Mouse (Mus musculus) CH12.LX (cell line): ENCODE data around the gene Gm8797. TPM values are rescaled to one million over a fixed set of nuclear protein-coding genes. Genes with fewer than 3 reads are reported as not detected.

Experiments
- DNase-seq: peaks from one replicate; pipeline ENCODE4 v3.0.0-alpha.2; 2013; ENCODE audit errors: extremely low read depth
- H3K27ac ChIP-seq: 2 replicates; pipeline ENCODE4 v1.5.1; 2012; ENCODE audit warnings: low read depth, mild to moderate bottlenecking, control low read depth, moderate library complexity; ENCODE audit not compliant: insufficient read depth
- H3K27me3 ChIP-seq: replicated peaks from 2 replicates; pipeline ENCODE3; 2012; ENCODE audit warnings: inconsistent platforms
- H3K36me3 ChIP-seq, 2 experiments: replicated peaks in 1 of 2; 2 replicates each; pipeline versions ENCODE3 to v1.6.1; 2012; ENCODE audit warnings: inconsistent platforms in 1 of 2, low read length in 1 of 2, mild to moderate bottlenecking in 1 of 2, mixed read lengths in 1 of 2, moderate library complexity in 1 of 2; ENCODE audit not compliant: control insufficient read depth in 1 of 2, insufficient read depth in 1 of 2
- H3K4me1 ChIP-seq, 2 experiments: 2 replicates each; pipeline ENCODE4 v1.6.1; 2012; ENCODE audit warnings: inconsistent platforms in 1 of 2, moderate library complexity in 1 of 2; ENCODE audit not compliant: insufficient read depth in 2 of 2, control insufficient read depth in 1 of 2
- H3K4me2 ChIP-seq: 2 replicates; pipeline ENCODE4 v1.6.1; 2012; ENCODE audit warnings: low read depth, mild to moderate bottlenecking, control low read depth; ENCODE audit not compliant: poor library complexity, insufficient read depth, severe bottlenecking
- H3K4me3 ChIP-seq, 3 experiments: fragments of 150-350 bp in 1 of 3; sonication (generic) in 1 of 3; replicated peaks in 1 of 3; 2 replicates each; pipeline versions ENCODE3 to v1.5.1; 2011 to 2012; ENCODE audit warnings: low read depth in 2 of 3, low read length in 2 of 3, mild to moderate bottlenecking in 2 of 3, moderate library complexity in 2 of 3, control low read depth in 1 of 3, improper control_type of control experiment in 1 of 3, inconsistent platforms in 1 of 3, mixed read lengths in 1 of 3; ENCODE audit not compliant: poor library complexity in 1 of 3
- H3K79me2 ChIP-seq: replicated peaks from 2 replicates; pipeline ENCODE4 v1.6.1; 2012; ENCODE audit warnings: mild to moderate bottlenecking, moderate library complexity; ENCODE audit not compliant: control insufficient read depth, poor library complexity, insufficient read depth, severe bottlenecking; ENCODE audit errors: extremely low read depth
- H3K9ac ChIP-seq: 2 replicates; pipeline ENCODE4 v1.6.1; 2012; ENCODE audit warnings: low read depth, mild to moderate bottlenecking, control low read depth, moderate library complexity; ENCODE audit not compliant: insufficient read depth
- H3K9me3 ChIP-seq: replicated peaks from 2 replicates; pipeline ENCODE3; 2012; ENCODE audit warnings: low read length, inconsistent platforms, mixed read lengths
- BHLHE40 ChIP-seq: IDR thresholded peaks from 2 replicates; pipeline ENCODE4 v1.6.1; 2011; ENCODE audit warnings: mild to moderate bottlenecking, low read depth, low read length, improper control_type of control experiment
- E2F4 ChIP-seq: IDR thresholded peaks from 2 replicates; pipeline ENCODE4 v1.6.1; 2011; ENCODE audit warnings: low read depth, low read length, improper control_type of control experiment; ENCODE audit not compliant: insufficient replicate concordance
- HCFC1 ChIP-seq: IDR thresholded peaks from 2 replicates; pipeline ENCODE4 v1.6.1; 2012; ENCODE audit warnings: low read depth, mild to moderate bottlenecking, inconsistent platforms, low read length, improper control_type of control experiment
- JUND ChIP-seq: conservative IDR thresholded peaks from 2 replicates; pipeline ENCODE4 v1.6.1; 2011; ENCODE audit warnings: low read depth, low read length, improper control_type of control experiment
- KAT2A ChIP-seq: IDR thresholded peaks from 2 replicates; pipeline ENCODE4 v1.6.1; 2012; ENCODE audit warnings: low read length, improper control_type of control experiment, inconsistent platforms; ENCODE audit not compliant: insufficient replicate concordance
- MAFK ChIP-seq: IDR thresholded peaks from 2 replicates; pipeline ENCODE4 v1.6.1; 2011; ENCODE audit warnings: low read length, improper control_type of control experiment; ENCODE audit not compliant: insufficient replicate concordance
- MXI1 ChIP-seq: IDR thresholded peaks from 2 replicates; pipeline ENCODE4 v1.6.1; 2011; ENCODE audit warnings: mild to moderate bottlenecking, low read depth, low read length, improper control_type of control experiment
- ZKSCAN1 ChIP-seq: IDR thresholded peaks from 2 replicates; pipeline ENCODE4 v1.6.1; 2012; ENCODE audit warnings: low read depth, inconsistent platforms, low read length, improper control_type of control experiment, borderline replicate concordance
- ZNF384 ChIP-seq: IDR thresholded peaks from 2 replicates; pipeline ENCODE4 v1.6.1; 2012; ENCODE audit warnings: low read depth, low read length, improper control_type of control experiment, inconsistent platforms
- dilution Hi-C: fragments of 300-500 bp; cut with MboI; formaldehyde crosslinking; loops from 2 replicates; pipeline ENCODE4 v1.14.3; 2020; ENCODE audit warnings: low sequenced_read_pairs; ENCODE audit not compliant: extremely low pct_unique_long_range_greater_than_20kb, extremely low pct_ligation_motif_present
- in situ Hi-C: fragments of 300-500 bp; cut with MboI; formaldehyde crosslinking; loops from 3 replicates; pipeline ENCODE4 v1.14.3; 2019; ENCODE audit warnings: low sequenced_read_pairs, low pct_ligation_motif_present, low pct_unique_long_range_greater_than_20kb, mixed read lengths
- polyA plus RNA-seq: library from polyadenylated mRNA; unstranded; fragments of >175 nt; gene quantifications from 2 replicates; pipeline ENCODE4 v1.2.1, GENCODE M21; 2012; ENCODE audit warnings: low read depth; ENCODE audit not compliant: insufficient read length
- total RNA-seq, 2 experiments: library from RNA; depleted of rRNA; stranded (reverse); fragments of 300-350 nt in 1 of 2; fragments of >200 nt in 1 of 2; gene quantifications; 2 replicates each; pipeline ENCODE4 v1.2.3; 2012 to 2014

Gene Gm8797
- total and polyA plus RNA-seq, 3 experiments: 2.0 to 895 (median 5.7) TPM

- no peaks in the 10 kb centered on the region for H3K4me1 ChIP-seq
- H3K9ac ChIP-seq: no peak overlapping the region
- no peak overlapping the region for H3K27ac ChIP-seq
- no peak overlapping the region for H3K4me2 ChIP-seq
- no peaks in the 10 kb centered on the region for H3K36me3 ChIP-seq
- H3K4me3 ChIP-seq: no peak overlapping the region
- dilution Hi-C loops (no loop called here), in situ Hi-C loops (no loop called here)
- no peak for DNase-seq
- H3K79me2 ChIP-seq: no peaks in the 10 kb centered on the region
- H3K27me3 ChIP-seq: no peaks in the 10 kb centered on the region
- H3K9me3 ChIP-seq: no peaks in the 10 kb centered on the region
- no peak for TF ChIP-seq KAT2A
- no peak for TF ChIP-seq JUND
- no peak for TF ChIP-seq ZNF384
- TF ChIP-seq MAFK: no peak
Measured at GRCm38 (mm10) chr3:5754763-5755478, 4.3 kb downstream of the Gm8797 start.

DNA sequence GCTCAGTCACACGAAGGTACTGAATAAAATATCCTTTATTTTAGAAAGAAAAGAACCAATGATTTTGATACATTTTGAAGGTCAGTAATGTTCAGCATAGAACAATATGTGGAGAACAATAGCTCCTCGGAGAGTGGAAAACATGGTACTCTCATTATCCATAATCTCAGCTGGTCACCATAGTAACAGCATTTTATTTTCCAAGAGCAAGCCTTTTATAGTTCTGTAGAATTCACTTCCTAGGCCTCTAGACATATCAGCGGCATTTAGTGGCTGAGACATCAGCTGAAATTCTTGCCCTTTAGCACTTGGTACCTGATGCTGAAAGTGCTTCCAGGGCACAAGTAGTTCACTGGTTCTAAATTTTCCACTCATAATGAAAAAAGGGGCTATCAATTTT, 15.7 kb downstream of the Gm8797 start:
- H3K27ac ChIP-seq: no peak overlapping the region
- H3K36me3 ChIP-seq: no peaks in the 10 kb centered on the region
- H3K4me1 ChIP-seq: no peaks in the 10 kb centered on the region
- no peak for DNase-seq
- TF ChIP-seq ZKSCAN1: no peak
- TF ChIP-seq MXI1: no peak
- no peak for TF ChIP-seq E2F4
- no peak for TF ChIP-seq HCFC1
- H3K4me3 ChIP-seq: no peak overlapping the region
- H3K9me3 ChIP-seq: no peaks in the 10 kb centered on the region
- H3K79me2 ChIP-seq: no peaks in the 10 kb centered on the region
- dilution Hi-C loops (no loop called here), in situ Hi-C loops (no loop called here)
- no peak overlapping the region for H3K9ac ChIP-seq
- H3K27me3 ChIP-seq: no peaks in the 10 kb centered on the region
- H3K4me2 ChIP-seq: no peak overlapping the region

- TF ChIP-seq BHLHE40 (no peak), MAFK (peak; percentile 85)
Measured at GRCm38 (mm10) chr3:5776894-5777293, 26.3 kb downstream of the Gm8797 start.

More at GRCm38 (mm10) chr3:5776894-5777293, 26.3 kb downstream of the Gm8797 start:
- Histone ChIP-seq H3K27ac (no peak overlapping the region), H3K4me2 (no peak overlapping the region), H3K79me2 (no peaks in the 10 kb centered on the region), H3K36me3 (no peaks in the 10 kb centered on the region), H3K9me3 (no peaks in the 10 kb centered on the region), H3K4me1 (no peaks in the 10 kb centered on the region), H3K9ac (no peak overlapping the region), H3K27me3 (no peaks in the 10 kb centered on the region), H3K4me3 (no peak overlapping the region)
- in situ Hi-C loops: no loop called here
- dilution Hi-C loops: no loop called here
- no peak for DNase-seq
